Mouse (Mus musculus) common myeloid progenitor, adult 5-6 weeks (primary cell): ENCODE measurements around the gene Gm8180. TPM values are rescaled to one million over a fixed set of nuclear protein-coding genes. Genes with fewer than 3 reads are reported as not detected.
"Not testable (repeated sequence)": the region's sequence is repeated elsewhere in the genome, so short reads cannot be mapped to it uniquely, and the experiment has no call there.

ENCODE experiments used
- ATAC-seq: replicated peaks from 2 replicates; pipeline ENCODE4 v1.8.0; 2016; ENCODE audit warnings: low read depth, mild to moderate bottlenecking, moderate TSS enrichment, inconsistent platforms; ENCODE audit not compliant: poor library complexity, severe bottlenecking
- total RNA-seq: library from RNA; stranded (forward); fragments of 200-1000, 187-1606 nt; gene quantifications from 2 replicates; pipeline ENCODE4 v1.2.3, GENCODE M21; 2017

The Gm8180 gene
- not detected in 2 replicates for total RNA-seq

DNA sequence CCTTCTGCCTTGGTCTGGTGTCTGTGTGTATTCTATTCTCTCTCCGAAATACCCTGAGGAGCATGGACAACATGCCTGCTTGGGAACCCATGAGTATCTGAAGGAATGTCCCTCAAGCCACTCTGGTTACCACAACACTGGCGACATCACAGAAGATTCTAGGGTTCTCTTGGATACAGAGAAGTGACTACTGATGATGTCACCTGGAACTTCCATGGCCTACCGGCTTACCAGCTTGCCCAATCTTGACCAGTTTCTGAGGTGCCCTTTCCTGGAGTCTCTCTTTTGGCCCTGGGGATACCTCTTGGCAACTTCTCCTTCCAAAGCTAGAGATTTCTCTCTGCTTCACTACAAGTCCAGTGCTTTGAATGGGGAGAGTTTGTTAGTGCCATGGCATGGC lies at the start of gene Gm8180:
TSS of gene Gm8180 (minus strand) at position 101 of the 400 bp plus-strand sequence.
- ATAC-seq: not testable (repeated sequence)

DNA sequence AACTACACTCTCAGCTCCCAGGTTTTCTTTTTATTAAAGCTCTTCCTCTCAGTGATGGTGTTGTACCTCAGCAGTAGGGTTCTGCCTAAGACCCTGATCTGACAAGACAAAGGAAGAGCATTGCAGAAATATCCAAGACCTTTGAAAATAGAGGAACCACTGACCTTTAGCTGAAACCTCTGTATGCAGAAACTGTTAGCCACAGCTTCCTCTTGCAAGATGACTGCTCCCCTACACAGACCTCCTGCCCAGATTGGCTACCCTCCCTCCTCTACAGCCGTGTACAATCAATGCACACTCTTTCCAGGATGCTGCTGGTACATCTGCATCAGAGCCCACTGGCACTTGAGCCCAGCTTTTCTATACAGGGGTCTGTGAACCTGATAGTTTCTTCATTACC lies 45.8 kb upstream of the Gm8180 start:
- ATAC-seq: peak; percentile 97

DNA sequence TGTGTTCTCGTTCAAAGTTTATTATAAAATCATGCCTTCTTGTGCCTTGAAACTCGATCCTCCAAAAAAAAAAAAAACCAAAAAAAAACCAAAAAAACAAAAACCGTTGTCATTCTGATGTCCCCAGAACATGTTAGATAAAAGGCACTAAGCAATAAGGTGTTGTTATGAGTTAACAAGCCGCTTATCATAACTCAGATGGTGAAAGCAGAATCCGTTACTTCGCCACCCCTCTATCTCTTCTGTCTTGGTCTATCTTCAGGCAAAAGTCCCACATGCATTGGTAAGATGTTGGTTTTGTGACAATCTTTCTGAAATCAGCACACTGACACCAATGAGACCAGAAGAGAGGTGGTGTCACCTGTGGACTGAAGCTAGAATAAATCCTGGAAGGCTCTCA lies 39.6 kb upstream of the Gm8180 start:
- not testable (repeated sequence) for ATAC-seq

DNA sequence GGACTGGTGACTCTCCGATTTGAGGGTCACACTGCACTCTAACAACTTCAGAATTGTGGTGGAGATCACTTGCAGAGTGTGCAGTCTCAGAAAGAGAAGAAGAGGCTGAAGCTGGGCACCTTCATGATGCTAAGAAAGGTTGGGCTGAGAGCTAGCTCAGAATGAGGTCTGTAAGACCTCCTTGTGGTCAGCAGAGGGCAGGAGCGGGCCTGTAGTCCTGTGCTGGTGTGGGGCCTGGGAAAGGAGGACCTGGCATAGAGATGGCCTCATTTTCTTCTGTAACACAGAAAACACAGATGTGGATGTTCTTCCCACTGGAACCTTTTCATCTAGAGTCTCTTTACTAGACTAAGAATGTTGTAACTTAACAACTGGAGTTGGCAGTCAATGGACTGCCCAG lies 37.3 kb upstream of the Gm8180 start:
- peak; percentile 94 for ATAC-seq

DNA sequence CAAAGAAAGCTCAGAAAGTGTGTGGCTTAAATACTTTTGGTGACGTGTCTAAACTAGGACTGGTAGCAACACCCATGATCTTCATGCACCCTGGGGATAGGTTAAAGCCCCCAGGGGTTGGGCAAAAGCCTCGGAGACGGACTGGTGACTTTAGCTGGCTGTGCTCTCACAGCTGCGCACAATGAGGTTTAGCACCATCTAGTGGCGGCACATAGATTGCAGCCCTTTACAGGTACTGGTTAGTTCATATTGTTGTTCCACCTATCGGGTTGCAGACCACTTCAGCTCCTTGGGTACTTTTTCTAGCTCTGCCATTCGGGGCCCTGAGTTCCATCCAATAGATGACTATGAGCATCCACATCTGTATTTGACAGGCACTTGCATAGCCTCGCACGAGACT lies 27.9 kb upstream of the Gm8180 start:
- peak; percentile 45; the same call in 1 of the 2 replicates for ATAC-seq

DNA sequence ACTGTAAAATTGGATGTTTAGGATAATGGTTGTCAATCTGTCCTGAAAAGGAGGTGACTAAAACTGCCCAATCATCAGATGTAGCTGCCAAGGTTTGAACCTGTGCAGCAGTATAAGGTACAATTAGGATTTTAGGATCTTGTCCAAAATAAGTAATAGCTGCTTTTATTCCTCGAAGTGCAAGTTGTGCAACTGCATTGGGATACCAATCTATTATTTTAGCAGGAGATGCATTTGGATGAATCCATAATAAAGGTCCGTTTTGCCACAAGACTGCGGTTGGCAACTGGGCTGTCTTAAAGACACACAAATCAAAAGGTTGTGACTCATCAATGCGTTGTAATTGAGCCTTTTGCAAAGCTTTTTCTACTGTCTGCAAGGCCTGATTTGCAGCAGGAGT lies 23.6 kb upstream of the Gm8180 start:
- ATAC-seq: not testable (repeated sequence)

DNA sequence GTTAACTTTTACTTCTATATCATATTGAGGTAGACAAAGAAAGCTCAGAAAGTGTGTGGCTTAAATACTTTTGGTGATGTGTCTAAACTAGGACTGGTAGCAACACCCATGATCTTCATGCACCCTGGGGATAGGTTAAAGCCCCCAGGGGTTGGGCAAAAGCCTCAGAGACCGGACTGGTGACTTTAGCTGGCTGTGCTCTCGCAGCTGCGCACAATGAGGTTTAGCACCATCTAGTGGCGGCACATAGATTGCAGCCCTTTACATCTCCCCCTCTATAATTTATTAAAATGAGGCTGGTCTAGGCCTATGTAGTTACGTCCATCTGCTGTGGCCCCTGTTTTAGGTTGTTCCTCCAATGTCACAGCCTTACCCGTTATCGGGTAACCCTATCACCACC lies 19.9 kb upstream of the Gm8180 start:
- ATAC-seq: not testable (repeated sequence)

DNA sequence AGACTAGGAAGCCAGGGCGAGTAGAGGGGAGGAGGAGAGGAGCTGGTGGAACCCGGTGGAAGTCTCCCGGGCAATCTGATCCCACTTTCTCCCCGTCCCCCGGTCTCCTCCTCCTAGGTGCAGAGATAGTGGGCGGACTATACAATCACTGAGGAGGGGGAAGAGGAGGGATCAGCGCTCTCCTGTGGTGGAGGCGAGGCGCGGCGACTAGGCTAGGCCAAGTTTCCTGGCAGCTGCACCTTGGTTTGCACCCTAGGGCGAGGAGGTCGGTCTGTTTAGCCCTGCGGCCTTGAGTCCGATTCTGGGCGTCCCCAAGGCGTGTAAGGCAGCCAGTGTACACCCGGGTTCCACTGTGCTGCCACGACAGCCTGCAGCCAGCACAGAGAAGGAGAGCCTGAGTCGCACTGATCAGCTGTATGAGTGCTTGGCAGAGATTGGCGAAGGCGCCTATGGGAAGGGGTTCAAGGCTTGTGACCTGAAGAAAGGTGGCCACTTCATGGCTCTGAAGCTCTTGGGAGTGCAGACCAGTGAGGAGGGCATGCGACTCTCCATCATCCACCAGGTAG lies 12.4 kb upstream of the Gm8180 start:
- ATAC-seq: not testable (repeated sequence)

DNA sequence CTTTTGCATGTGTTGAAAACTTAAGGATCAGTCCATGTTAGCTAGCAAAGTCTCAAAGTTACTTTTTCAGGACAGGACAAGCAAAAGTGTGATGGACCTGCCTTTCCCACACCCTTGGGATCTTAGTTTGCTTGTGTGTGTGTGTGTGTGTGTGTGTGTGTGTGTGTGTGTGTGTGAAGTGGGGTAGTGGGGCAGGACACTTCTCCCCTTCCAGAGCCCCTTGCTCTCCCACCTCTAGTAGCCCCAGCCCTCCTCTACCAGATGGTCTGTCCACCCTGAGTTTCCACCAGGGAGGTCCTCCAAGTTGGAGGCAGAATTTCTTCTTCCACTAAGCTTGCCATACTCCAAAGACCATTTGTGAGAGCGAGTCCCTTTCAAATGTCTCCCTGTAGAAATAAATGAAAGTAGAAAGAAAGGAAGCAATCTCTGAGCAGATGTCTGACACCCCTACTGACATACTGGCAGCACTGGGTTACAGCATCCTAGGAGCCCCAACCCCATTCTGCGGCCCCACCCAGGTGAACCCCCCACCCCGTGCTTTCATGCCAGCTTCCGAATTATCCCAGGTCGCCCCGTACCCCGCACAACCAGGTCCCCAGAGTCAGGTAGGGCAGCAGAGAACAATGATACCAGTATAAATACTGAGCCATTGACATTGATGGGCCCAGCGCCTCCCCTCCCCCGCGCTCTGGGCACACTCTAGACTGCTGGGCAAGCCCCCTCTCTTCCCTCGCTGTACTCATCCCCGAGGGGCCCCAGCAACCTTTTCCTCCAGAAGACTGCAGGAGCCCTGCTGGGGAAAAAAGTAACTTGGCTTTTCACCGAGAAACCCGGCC lies 11.7 kb upstream of the Gm8180 start:
- no peak for ATAC-seq

DNA sequence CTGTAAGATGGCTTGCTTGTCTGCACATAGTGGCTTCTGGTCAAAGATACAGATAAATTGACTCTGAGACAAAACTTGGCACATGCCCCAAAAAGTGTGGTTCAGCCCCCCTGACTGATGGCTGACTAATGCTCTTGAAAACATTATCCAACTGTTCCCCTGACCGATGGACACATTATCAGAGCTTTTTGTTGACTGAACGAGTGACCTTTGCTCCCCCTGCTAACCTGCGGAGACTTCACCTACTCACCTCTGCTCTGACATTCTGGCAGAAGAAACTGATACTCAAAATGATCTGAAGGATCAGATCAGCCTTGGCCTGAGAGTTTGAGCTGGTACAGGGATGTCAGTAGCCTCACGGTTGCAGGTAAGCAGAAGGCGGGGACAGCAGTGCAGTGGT lies 9.3 kb upstream of the Gm8180 start:
- not testable (repeated sequence) for ATAC-seq

DNA sequence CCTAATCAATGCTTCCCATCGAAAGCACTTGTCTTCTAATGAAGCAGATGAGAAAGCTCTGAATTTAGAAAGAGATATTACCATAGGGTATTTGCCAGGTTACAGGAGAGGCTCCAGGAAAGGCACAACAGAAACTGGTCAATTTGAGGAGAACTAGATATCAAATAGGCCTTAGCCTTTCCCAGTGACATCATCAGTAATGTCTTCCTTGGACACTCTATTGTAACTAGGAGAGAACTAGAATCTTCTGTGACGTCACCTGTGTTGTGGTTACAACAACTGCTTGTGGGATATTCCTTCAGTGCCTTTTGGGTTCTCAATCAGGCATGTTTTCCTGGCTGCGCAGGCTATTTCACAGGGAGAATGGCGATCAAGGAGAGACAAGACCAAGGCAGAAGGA lies 37.0 kb downstream of the Gm8180 start, which contains the start of gene Gm6526:
TSS of gene Gm6526 (plus strand) at position 301 of the 400 bp plus-strand sequence.
- not testable (repeated sequence) for ATAC-seq

Other genes starting within 250 kb of the Gm8180 start
- gene Gm5799, start 241.2 kb downstream of the Gm8180 start, total RNA-seq: not detected in 2 replicates
- not detected in 2 replicates for gene Gm17654, start 205.6 kb downstream of the Gm8180 start, total RNA-seq
- not detected in 2 replicates for gene Gm10375, start 176.7 kb downstream of the Gm8180 start, total RNA-seq
- not detected in 2 replicates for gene Gm8165, start 107.5 kb downstream of the Gm8180 start, total RNA-seq
- gene Gm7324, start 86.9 kb downstream of the Gm8180 start, total RNA-seq: 18.5 and 19.1 TPM in 2 replicates
- gene Gm16506, start 57.3 kb downstream of the Gm8180 start, total RNA-seq: not detected in 2 replicates
- gene Gm6526, start 36.9 kb downstream of the Gm8180 start, total RNA-seq: not detected in 2 replicates
- 0.18 TPM in 1 of 2 replicates, not detected in the other for gene Ear1, start 90.8 kb upstream of the Gm8180 start, total RNA-seq
- gene Ear10, start 138.8 kb upstream of the Gm8180 start, total RNA-seq: not detected in 2 replicates
- 8.5 and 9.1 TPM in 2 replicates for gene Gm8113, start 140.6 kb upstream of the Gm8180 start, total RNA-seq
- gene Ang5, start 172.3 kb upstream of the Gm8180 start, total RNA-seq: not detected in 2 replicates
- gene Ang6, start 217.5 kb upstream of the Gm8180 start, total RNA-seq: not detected in 2 replicates